Mouse (Mus musculus): ENCODE data around the gene Oas1d.
"Not testable (repeated sequence)": the region's sequence is repeated elsewhere in the genome, so short reads cannot be mapped to it uniquely, and the experiment has no call there.

Gene Oas1d

DNA sequence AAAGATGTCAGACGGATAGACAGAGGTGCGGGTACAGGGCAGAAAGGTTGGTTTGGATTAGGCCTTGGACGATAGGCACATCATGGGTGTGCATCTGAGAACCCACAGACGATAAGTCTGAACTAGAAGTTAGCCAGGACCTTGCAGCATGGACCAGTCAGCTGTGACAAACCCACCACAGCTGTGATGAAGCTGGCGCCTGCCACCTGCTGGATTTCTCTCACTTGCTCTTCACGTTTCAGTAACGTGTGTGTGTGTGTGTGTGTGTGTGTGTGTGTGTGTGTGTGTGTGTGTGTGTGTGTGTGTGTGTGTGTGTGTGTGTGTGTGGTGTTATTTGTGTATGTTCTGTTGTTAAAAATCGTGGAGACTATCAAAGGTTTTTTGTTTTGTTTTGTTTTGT, at the start of gene Oas1d:
Oas1d (plus strand) TSS at position 333 of the 400 bp plus-strand sequence.
- DNase-seq, result not testable (repeated sequence)

DNA sequence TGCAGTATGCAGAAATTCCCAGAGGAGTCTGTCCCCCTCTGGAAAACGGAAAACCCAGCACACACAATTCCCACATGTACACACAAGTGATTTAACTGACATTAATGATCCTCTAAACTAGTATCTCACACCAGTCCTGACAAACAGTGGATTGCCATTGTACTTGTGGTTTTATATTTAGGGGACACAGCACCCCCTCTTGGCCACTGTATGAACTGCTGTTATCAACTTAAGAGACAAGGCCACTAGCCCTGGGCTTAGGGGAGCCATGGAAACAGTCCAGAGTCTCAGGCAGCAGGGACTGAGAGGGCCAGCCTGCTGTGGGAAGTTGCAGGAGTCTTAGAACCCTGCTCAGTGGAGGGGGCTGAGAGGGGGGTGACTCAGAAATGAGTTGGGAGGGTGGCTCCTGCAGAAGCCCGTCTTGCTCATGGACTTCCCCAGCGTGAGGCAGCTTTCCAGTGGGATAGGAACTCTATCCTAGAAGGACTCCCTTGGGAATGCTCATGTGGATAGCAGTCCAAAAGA, 48.9 kb upstream of the Oas1d start:
- peak; percentile 68 for DNase-seq

DNA sequence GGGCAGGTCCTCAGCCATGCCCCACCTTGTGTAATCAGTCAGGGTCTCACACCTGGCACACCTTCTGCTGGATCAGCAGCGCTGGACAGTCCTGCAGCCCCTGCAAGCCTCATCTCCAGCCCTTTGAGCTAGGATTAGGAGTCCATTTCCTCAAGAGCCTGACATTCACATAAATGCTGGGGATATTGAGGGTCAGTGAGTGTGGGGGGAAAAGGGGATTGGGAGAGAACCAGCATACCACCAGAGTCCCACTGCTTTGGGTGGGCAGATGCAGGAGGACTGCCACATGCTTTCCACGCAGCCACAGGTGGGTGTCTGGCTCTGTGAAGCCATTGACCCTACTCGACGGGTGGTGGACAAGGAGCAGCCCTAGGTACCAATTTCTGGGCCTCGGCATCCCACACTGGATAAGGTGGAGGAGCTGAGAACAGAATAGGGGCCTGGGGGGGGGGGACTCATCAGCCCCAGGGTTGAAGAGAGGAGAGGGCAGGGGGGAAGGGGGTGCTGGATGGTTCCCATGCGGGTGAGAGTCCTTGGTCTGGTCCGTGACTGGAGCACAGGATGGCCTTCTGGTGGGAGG, 44.8 kb upstream of the Oas1d start:
- DNase-seq, result no peak

DNA sequence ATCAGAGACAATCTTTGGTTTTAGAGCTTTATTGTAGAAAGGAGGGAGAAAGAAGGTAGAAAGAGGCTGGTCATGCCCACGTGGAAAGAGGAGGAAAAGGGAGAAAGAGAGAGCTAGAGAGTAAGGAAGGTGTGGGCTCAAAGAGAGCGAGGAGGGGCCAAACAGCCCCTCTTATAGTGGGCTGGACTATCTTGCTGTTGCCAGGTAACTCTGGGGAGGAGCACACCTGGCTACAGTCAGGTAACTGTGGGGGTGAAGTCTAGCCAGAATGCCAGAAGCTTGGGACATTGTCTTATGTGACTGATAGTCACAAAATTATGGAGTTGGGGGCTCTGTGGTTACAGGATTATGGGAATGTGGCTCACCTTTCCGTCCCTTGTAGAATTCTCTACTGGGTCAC, 44.3 kb upstream of the Oas1d start:
- DNase-seq, result no peak

DNA sequence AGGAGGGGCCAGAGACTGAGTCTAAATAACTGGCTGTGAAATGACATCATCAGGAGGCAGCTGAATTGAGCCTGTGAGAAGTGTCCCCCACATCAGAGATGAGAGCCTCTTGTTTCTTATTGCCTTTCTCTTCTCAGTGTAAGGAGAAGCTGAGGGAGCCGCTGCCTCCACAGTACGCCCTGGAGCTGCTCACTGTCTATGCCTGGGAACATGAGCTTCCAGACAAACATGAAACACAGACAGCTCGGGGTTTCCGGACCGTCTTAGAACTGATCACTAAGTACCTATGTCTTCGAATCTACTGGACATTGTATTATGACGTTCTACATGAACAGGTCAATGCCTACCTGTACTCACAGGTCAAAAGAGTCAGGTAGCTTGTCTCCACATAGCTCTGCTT, 43.6 kb upstream of the Oas1d start:
- DNase-seq, result no peak

DNA sequence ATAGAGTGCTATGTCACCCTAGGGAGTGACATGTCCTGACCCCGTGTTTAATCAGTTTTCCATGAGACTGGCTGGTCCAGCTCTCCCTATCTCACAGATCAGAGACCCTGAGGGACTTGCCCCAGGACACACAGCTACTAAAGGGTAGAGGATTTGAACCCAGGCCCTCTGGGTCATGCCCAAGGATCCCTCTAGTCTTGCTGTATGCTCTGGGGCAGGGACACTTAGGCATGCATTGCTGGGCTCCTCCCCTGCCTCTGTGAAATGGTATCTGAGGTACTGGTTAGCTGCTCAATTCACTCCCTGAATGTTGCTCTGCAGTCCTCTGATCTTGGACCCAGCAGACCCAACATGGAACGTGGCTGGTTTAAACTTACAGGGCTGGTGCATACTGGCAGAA, 42.9 kb upstream of the Oas1d start:
- DNase-seq, result no peak

DNA sequence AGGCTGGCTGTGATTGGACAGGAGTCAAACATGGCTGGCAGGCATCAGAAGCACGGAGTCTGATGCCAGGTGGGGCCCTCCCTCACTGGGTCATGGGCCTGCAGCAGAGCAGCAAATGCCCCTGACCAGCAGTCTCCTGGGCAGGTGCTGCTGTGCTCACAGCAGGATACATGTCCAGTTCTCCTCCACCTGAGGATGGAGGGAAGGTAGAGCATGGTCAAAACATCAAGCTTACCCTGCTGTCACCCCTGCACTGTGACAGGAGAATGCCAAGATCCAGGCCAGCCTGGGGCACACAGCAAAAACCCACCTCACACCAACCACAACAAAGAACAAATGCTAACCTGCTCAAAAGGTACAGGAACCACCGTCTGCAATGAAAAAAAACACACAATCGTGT, 37.5 kb upstream of the Oas1d start:
- not testable (repeated sequence) for DNase-seq

DNA sequence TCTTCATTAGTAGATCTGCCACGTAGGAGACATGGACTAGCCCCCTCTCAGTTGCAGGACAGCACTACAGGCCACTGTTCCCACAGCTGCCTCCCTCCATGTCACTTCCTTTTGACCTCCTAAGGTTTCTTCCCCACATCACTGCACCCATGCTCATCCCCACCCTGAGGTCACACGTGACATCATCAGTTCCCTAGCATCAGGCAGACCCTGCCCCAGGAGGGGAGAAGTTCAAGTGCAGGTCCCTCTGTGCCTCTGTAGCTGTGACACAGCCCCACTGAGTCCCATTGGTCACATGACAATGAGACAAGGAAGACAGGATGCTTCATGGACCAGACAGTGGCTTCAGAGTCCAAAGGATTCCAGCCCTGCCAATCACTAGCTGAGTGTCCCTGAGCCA, 36.9 kb upstream of the Oas1d start:
- not testable (repeated sequence) for DNase-seq

DNA sequence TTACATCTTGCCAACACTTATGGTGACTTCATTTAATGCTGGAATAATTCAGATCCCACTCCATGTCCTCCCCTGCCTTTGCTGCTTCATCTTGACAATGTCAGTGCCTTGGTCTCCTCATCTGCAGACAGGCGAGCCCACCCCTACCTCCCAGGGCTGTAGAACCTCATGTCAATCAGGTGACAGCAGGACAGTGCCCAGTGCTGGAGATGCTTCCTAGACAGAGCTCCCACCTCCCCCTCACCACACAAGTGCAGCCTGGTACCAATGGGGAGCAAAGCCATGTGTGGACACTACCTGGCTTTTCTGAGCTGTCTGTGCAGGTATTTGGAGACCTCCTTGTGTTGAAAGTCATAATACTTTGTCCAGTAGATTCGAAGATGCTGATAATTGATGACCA, 35.5 kb upstream of the Oas1d start:
- not testable (repeated sequence) for DNase-seq

DNA sequence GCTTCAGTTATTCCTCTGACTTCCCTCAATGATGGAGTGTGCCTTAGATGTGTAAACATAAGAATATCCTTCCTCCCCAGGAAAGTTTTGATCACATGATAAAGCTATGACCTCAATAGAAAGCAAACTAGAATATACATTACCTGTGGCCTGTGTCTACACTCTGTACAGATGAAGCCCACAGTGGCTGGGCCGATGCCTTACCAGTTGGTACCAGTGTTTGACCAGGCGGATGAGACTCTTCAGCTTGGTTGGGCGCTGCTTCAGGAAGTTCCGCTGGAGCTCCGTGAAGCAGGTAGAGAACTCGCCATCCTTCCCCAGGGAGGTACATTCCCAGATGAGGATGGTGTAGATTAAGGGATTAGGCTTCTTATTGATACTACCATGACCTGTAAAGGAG, 32.7 kb upstream of the Oas1d start:
- not testable (repeated sequence) for DNase-seq

DNA sequence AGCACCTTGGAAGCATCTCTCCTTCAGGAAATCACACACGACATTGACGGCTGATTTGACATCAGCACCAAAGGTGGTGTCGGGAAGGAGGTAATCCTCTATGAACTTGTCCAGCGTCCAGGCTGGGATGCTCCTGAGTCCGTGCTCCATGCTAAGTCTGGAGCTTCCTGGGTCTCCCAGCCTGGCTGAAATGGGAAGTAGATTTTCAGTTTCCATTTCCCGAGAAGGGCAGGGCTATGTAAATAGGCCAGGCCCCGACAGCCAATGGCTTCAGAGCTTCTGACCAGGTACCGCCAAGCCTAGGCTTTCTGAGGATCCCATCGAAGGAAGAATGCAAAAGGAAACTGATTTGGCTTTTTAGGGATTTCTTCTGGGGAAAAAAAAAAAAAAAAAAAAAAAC, 26.9 kb upstream of the Oas1d start, which contains the start of gene Oas1g:
Oas1g (minus strand) TSS at position 201 of the 400 bp plus-strand sequence.
- DNase-seq, result not testable (repeated sequence)

DNA sequence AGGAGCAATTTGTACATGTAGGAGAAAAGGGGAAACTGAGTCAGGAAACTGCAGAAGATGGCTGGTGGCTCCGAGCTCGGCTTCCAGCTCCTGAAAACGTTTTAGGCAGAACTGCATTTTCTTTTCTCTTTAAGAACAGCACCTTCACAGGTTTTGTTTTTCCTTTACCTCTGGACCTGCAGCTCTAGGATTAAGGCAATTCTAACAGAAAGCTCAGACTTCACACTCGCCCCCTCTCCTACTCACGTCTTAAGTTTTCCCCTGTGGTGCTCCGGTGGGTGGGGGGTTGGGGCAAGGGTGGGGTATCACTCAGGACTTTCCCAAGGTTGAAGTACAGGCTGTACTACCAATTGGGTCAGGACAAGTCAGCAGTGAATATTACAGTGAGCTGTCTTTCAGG, 26.5 kb upstream of the Oas1d start:
- DNase-seq, result no peak

DNA sequence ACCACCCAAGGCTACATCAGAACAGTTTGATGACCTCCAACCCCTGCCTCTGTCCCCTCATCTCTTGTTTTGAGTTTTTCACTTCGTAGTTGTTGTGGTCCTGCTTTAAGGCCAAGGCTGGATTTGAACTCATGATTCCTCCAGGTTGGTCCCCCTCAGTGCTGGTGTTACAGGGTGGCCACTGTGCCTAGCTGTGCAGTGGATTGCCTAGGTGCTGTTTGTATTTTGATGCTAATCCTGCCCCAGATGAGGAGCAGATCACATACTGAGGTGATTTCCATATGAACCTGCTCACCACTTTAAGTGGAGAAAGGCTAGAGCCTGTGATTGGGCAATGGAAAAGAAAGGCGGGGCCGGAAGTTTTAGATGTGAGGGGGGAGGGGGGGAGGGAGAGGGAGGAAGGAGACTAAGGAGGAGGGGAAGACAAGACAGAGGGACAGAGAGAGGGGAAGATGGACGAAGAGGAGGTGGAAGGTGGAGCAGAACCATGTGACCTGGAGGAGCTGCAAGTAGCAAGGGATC, 26.0 kb upstream of the Oas1d start:
- not testable (repeated sequence) for DNase-seq

DNA sequence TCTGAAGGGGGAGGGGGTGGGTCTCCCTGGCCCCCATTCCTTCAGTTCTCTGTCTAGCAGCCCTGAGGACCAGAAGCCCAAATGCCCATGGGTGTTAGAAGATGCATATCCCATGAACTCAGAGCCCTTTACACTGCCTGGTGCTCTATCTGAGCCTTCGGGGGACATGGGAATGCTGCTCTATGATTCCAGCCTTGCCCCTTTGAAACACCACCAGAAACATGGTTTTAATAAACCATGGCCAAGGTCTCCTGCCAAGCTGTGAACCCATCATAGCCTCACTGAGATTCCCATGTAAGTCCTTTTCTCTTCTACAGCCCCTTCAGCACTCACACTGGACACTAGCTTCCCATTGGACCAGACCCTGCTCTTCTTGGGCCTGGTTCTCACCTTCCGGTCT, 24.3 kb upstream of the Oas1d start:
- DNase-seq, result no peak

DNA sequence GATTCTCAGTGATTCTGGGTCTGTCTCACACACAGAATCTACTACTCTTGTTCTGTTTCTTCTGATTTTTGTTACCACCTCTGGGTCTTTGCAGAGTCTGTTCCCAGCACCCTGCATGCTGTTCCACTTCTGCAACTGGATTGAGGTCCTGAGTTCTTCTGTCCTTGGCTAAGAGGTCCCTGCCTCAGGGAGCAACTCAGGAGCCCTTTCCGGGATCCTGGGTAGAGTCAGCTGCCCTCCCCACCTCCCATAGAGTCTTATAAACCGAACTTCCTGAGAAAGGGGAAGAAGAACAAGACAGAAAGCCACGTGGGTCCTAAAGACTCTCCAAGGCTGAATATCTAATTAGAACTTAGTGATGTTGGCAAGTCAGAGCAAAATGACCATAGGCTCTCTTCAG, 23.3 kb upstream of the Oas1d start:
- DNase-seq, result no peak

DNA sequence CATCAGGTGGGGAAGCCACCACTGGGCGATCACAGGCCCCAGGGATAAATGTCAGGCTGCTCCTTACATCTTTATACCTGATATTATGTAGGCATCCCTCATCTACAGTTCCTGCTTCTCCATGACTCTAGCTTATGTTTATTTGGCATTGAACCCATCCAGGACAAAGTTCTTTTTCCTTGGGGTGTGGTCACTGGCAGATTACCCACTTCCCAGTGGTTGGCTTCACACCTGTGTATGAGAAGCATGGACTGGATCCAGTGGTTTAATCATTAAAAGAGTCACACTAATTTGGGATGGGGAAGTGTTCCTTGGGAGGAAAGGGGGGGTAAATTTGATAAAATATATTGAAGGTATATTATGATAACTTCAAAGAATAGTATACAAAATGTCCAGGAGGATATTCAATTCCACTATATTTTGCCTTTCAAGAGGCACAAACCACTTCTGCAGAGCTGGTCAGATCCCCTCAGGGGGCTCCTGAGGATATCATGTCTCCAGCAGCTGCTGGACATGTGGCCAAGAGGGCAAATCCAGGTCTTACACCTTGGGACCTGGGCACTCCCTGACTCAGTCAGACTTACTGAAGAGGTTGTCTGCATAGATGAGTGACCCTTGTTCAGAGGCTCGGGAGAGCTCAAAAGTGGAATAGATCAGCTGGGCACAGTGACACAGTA, 22.6 kb upstream of the Oas1d start:
- not testable (repeated sequence) for DNase-seq

DNA sequence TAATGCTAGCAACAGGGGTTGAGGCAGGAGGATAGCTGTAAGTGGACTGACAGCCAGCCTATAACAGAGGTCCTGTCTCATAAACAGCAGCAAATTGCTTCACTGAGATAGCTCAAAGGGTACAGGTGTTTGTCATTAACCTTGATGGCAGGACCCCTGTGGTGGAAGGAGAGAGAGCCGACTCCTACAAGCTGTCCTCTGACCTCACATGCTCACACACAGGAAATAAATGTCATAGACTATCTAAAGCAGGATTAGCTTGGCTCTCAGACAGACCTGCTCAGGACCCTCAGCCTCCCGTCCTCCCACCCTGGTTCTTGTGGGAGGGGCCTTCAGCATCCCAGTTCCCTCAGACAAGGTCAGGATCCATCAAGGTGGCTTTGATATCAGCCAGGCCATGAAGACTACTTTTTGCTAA, 22.1 kb upstream of the Oas1d start:
- no peak for DNase-seq

DNA sequence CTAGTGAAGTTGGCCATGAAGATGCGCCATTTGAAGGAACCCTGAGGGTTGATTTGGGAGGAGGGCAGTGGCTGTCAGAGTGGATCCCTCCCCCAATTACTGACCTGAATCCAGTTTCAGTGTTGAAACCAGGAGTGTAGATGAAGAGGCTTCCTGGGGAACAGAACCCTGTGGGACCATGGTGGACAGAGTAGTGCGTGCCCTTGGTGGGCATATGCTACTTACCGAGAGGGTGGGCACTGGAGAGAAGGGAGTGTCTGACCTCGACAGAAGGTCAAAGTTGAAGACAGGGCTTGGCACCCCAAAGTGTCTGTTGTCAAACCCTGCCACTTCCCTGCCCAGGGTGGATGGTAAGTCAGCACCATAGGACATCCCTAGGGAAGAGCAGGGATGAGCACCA, 20.5 kb upstream of the Oas1d start:
- DNase-seq, result not testable (repeated sequence)

DNA sequence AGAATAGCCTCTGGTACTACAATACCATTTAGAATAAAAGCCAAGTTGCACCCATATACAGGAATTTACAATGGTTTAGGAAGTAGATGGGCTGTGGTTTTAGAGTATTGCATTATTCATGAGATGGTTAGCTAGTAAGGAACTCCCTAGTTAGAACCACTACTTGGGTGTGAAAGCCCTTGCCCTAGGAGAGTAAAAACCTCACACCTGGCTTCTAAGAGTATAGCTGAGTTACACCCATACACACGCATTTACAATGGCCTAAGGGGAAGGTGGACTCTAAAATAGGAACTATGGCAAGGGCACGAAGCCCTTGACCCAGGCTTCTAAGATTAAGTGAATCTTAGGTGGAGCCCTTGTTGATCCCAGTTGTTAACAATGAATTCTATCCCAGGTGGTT, 19.6 kb upstream of the Oas1d start:
- DNase-seq, result not testable (repeated sequence)

DNA sequence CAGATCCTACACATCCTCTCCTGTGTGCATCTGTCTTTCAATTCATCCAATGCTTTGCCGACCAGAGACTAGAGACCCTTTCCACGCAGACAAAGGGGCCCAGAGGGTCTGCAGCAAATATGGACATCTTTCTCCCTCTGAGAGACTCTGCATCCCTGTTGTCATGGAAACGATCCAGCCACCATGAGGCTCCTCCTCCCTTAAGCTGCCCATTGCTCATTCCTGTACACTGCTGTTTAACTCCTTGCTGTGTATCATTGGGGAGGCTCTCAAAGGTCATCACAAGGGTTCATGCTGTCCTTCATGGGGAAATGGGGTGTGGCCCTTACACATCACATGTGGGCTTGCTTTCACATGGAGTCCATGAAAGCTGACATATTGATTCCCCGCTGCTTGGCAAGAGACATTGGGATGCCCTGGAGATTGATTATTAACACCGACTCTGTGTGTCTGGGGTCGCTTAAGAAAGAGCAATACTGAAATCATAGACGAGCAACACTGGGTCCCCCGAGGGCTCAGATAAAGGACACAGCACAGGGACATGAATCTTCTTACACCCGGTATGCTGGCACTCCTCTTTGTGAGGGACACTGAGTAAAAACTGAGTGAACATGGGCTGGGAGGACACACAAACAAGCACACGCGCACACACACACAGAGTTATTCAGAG, 19.0 kb upstream of the Oas1d start:
- no peak for DNase-seq

DNA sequence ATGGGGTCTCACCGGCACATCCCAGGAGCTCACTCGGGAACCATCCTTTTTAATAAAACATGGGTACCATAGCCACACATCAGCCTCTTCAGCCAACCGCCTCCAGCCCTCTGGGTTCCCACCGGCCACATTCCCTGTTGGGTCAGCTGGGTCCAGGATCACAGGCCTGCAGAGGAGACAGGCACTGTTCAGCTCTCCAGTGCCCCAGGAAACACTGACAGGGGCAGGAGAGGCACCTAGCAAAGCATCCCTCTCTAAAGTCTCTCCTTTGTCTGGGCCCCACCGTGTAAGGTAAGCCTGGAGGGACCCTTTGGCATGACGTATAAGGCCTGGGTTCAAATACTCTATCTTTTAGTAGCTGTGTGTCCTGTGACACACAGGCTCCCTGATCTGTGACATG, 16.0 kb upstream of the Oas1d start:
- no peak for DNase-seq

DNA sequence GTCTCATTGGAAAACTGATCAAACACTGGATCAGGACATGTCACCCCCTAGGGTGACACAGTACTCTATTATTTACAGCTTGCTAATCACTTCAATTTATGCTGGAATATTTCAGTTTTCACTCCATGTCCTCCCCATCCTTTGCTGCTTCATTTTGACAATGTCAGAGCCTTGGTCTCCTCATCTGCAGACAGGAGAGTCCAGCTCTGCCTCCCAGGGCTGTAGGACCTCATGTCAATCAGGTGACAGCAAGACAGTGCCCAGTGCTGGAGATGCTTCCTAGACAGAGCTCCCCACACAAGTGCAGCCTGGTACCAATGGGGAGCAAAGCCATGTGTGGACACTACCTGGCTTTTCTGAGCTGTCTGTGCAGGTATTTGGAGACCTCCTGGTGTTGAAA, 15.6 kb upstream of the Oas1d start:
- DNase-seq, result no peak

DNA sequence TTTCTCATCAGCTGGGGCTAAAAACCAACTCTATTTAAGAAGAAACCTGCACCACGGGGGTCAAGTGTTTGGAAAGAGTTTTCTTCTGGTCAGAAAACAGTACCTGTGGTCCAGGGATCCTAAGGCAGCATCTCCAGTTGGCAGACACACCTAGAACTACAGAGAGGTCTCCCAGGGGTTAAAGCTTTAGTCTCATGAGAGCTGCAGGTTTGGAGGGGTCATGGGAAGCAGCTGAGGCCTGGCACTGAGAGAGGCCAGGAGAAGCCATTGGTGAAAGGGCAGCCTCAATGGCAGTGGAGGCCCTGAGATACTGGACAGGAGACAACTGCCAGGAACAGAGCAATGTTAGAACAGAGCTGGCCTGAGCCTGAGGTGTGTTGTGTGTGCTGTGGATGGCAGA, 13.7 kb upstream of the Oas1d start:
- no peak for DNase-seq

DNA sequence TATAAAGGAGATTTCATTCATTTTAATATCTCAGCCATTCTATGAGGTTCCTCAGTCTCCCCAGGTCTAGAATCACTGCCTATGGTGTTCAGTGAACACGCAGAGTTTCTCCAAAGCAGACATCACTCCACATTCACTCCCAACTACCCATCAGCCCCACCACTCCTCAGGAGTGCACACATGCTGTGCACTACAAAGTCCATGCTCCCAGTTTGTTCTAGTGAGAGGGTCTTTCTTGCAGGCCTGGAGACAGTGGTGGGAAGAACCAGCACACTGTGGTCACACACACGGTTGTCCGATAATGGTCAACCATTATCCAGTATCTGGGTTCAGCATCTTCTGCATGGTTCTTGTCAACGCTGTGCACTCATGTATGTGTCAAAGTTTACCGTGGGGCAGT, 12.3 kb upstream of the Oas1d start:
- DNase-seq, result no peak

Measured in retina, postnatal 1 day (tissue).